8 mouse cellular contexts compared by ENCODE assay signal in the genomic region with DNA sequence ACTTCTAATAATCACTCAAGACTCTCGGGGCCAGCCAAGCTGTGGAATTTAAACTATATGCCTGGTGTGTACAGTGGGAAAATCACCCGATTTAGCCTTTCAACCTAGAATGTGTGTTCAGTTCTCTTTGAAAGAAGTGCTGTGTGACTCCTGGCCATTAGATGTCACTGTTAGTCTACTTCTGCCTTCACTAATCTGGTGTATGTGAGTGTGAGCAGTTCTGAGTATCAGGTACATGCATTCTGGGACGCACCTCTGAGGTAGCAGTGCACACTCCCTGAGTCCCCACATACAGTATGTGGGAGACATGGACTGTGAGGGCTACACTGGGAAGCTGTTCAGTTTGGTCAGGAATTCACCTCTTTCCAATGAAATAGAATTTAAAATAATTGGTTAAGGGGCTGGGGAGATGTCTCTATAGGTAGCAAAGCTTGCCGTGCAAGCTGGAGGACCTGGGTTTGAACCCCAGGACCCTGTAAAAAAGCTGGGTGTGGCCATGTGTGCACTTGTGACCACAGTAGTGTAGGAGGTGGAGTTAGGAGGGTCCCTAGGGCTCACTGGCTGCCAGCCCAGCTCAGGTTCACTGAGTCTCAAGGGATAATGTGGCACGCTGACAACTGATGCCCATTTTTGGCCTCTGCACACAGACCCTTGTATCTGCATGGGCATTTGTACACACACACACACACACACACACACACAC. TPM values are rescaled to one million over a fixed set of nuclear protein-coding genes. Genes with fewer than 3 reads are reported as not detected.
DNase-seq lines count a peak whose midpoint lies in the region; ATAC-seq and TF ChIP-seq lines count a peak whose summit lies in the region.

No protein-coding gene starts in this region.

- 64% methylated on average over 5 of the region's 5 CpGs for WGBS in hindbrain, embryonic 12.5 days
- WGBS in liver, postnatal 0 days (ENCODE audit: insufficient replicate concordance), result 55% methylated on average over 5 of the region's 5 CpGs

- no peak overlapping the region for H3K27ac ChIP-seq in gastrocnemius, adult 2 months
- H3K27ac ChIP-seq in hindbrain, embryonic 12.5 days, result no peak overlapping the region
- H3K27ac ChIP-seq in liver, postnatal 0 days (ENCODE audit: low read depth), result no peak overlapping the region

- TF ChIP-seq CTCF in gastrocnemius, adult 2 months (IDR thresholded peaks at IDR 0.05), result peak; percentile 68
- peak; percentile 78 for TF ChIP-seq CTCF in liver, postnatal 0 days (IDR thresholded peaks at IDR 0.05; ENCODE audit: low read depth)

- no peak for TF ChIP-seq EP300 in liver, postnatal 0 days (IDR thresholded peaks at IDR 0.05; ENCODE audit: low read depth)

- no peaks in the 10 kb centered on the region for H3K27me3 ChIP-seq in hindbrain, embryonic 12.5 days
- no peaks in the 10 kb centered on the region for H3K27me3 ChIP-seq in liver, postnatal 0 days (ENCODE audit: insufficient read depth, low read length)

- H3K9me3 ChIP-seq in hindbrain, embryonic 12.5 days (replicated peaks), result no peaks in the 10 kb centered on the region
- H3K9me3 ChIP-seq in liver, postnatal 0 days (ENCODE audit: low read length), result no peaks in the 10 kb centered on the region

- H3K36me3 ChIP-seq in hindbrain, embryonic 12.5 days, result no peaks in the 10 kb centered on the region
- H3K36me3 ChIP-seq in liver, postnatal 0 days (replicated peaks; ENCODE audit: insufficient read depth, low read length), result no peaks in the 10 kb centered on the region

- H3K4me1 ChIP-seq in hindbrain, embryonic 12.5 days, result peaks cover 8% of the 10 kb centered on the region; the same call in 1 of the 2 replicates
- H3K4me1 ChIP-seq in liver, postnatal 0 days (ENCODE audit: insufficient read depth), result no peaks in the 10 kb centered on the region

- no peak for DNase-seq in gastrocnemius, adult 2 months
- DNase-seq in gastrocnemius, postnatal 10 days, result no peak
- peak; percentile 65 for DNase-seq in 3T3-L1 (ENCODE audit: low read depth, low spot score)
- peak; percentile 53 for DNase-seq in ZHBTc4 (ENCODE audit: low read depth, low spot score)
- DNase-seq in liver, postnatal 0 days, result no peak
- DNase-seq in right cerebral cortex, postnatal 25 days, result peak; percentile 34
- DNase-seq in urinary bladder, adult 18-20 months (ENCODE audit: low spot score in 2 of 2), result no peak

- H3K9ac ChIP-seq in hindbrain, embryonic 12.5 days, result no peak overlapping the region
- no peak overlapping the region for H3K9ac ChIP-seq in liver, postnatal 0 days (replicated peaks)

- H3K4me2 ChIP-seq in hindbrain, embryonic 12.5 days (replicated peaks), result no peak overlapping the region
- H3K4me2 ChIP-seq in liver, postnatal 0 days (ENCODE audit: low read depth, low read length), result no peak overlapping the region

- no peak overlapping the region for H3K4me3 ChIP-seq in gastrocnemius, adult 2 months
- no peak overlapping the region for H3K4me3 ChIP-seq in hindbrain, embryonic 12.5 days
- no peak overlapping the region for H3K4me3 ChIP-seq in liver, postnatal 0 days (ENCODE audit: low read depth, low read length)

- peak; percentile 78 for ATAC-seq in hindbrain, embryonic 12.5 days (ENCODE audit: low FRiP score)
- 0 out of 2 replicates have a peak, but pooled peaks have one; percentile 35 for ATAC-seq in liver, postnatal 0 days

- intact Hi-C loops in gastrocnemius, adult 2 months (cut with DNase I), result loop anchor here (5.0 kb wide), 1 partner anchor 380 kb away; no protein-coding TSS in a partner anchor

RNA-seq across cellular contexts. Expression of a gene that starts 51.0 kb away (rescaled TPM):
- 1 to 10 TPM; 3.3 to 6.6 TPM for total RNA-seq in gastrocnemius, adult 2 months (2021)
- total RNA-seq in gastrocnemius, postnatal 10 days (2021), result 1 to 10 TPM; 5.7 to 7.3 TPM
- 17.0 and 22.6 TPM in 2 replicates for polyA plus RNA-seq in hindbrain, embryonic 12.5 days (2016; fragmentation: Nextera tagmentation; extraction: Ambion mirVana)
- polyA plus RNA-seq in liver, postnatal 0 days (2015; fragmentation: Nextera tagmentation; extraction: Ambion mirVana), result 5.1 and 5.5 TPM in 2 replicates

RNA-seq across cellular contexts. Expression of a gene that starts 51.1 kb away (rescaled TPM):
- 100 to 1,000 TPM; 109 to 173 TPM for total RNA-seq in gastrocnemius, adult 2 months (2021)
- 100 to 1,000 TPM; 254 to 263 TPM for total RNA-seq in gastrocnemius, postnatal 10 days (2021)
- 582 and 680 TPM in 2 replicates for polyA plus RNA-seq in hindbrain, embryonic 12.5 days (2016; fragmentation: Nextera tagmentation; extraction: Ambion mirVana)
- 2,261 and 2,342 TPM in 2 replicates for polyA plus RNA-seq in liver, postnatal 0 days (2015; fragmentation: Nextera tagmentation; extraction: Ambion mirVana)

Comparison
In these comparisons a context has a peak if more than half of its experiments do, and no peak if none do; other contexts are left out.
1. DNase-seq: peak in 3T3-L1 (single experiment), ZHBTc4 (single experiment) and right cerebral cortex, postnatal 25 days (single experiment); none in gastrocnemius, adult 2 months (single experiment), gastrocnemius, postnatal 10 days (single experiment), liver, postnatal 0 days (single experiment) and urinary bladder, adult 18-20 months (0 of 2).